Mouse (Mus musculus): Measurements from ENCODE around the gene Xpot.

DNA sequence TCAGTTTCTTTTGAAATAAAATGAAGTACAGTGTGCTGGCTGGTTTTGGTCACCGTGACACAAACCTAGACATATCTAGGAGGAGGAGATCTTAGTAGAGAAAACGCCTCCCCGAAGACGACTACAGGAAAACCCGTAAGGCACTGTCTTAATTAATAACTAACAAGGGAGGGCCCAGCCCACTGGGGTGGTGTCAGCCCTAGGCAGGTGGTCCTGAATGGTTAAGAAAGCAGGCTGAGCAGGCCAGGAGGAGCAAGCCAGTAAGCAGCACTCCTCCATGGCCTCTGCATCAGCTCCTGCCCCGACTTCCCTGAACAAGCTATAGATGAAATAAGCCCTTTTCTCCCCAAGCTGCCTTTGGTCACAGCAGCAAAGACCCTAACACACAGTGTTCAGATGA lies 56.3 kb downstream of the Xpot start:
- no peak for TF ChIP-seq CTCF (IDR thresholded peaks at IDR 0.05; ENCODE audit: borderline replicate concordance, insufficient read depth, low read depth, low read length)
- no peak for TF ChIP-seq POLR2A (IDR thresholded peaks at IDR 0.05; ENCODE audit: borderline replicate concordance, insufficient read depth, low read length)
